Mouse (Mus musculus) spleen, adult 18-20 months (tissue): ENCODE data around the gene Scn5a.

Experiments used
- DNase-seq, 2 experiments: peaks; one replicate each; pipeline ENCODE4 v3.0.0; 2022; ENCODE audit warnings: mixed read lengths in 2 of 2

Gene Scn5a

DNA sequence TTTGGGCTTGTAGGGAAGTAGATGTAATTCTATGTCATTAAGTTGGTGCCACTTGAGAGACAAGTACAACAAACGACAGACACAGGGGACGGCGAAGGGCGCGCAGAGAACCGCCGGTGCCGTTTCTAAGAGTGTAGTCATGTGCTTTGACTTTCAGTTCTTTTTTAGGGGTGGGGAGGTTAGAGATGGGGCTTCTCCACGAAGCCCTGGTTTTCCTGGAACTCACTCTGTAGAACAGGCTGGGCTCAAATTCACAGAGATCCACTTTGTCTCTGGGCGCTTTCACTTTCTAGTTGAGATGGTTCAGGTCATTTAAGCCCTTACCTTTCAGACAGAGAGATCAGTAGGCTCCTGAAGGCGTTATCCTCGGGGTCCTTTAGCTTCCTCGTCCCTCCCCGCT is 122.8 kb downstream of the Scn5a start:
- DNase-seq: no peak

GRCm38 (mm10) chr9:119445737-119446136 is 133.1 kb downstream of the Scn5a start:
- DNase-seq: no peak

- peak; percentile 94 to 97 for DNase-seq
Observed at GRCm38 (mm10) chr9:119444738-119445429, 133.9 kb downstream of the Scn5a start, which contains the start of gene Exog. Gene Exog, plus strand, starts transcription at chr9:119444943.

DNA sequence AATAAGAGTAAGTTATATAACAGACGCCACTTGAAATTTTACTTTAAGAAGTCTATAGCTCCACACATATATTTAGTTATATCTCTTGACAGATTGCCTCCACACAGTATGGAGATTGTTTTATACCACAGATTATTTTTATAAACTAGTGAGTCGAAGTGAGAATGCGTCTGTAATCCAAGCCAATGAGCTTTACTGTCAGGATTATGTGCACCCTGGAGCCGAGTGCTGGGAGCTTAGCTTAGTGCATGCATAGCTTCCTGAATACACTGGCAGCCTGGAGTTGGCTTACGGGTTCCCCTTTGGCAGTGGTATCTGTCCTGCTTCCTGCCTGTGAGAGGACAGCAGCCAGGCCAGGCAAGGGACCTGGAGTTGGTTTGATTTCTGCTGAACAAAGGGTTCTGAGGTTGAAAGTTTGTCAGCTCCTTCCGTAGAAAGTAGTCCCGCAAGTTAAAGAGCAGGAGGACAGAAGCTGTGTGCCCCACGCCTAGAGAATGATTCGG is 140.3 kb downstream of the Scn5a start:
- DNase-seq: no peak

DNA sequence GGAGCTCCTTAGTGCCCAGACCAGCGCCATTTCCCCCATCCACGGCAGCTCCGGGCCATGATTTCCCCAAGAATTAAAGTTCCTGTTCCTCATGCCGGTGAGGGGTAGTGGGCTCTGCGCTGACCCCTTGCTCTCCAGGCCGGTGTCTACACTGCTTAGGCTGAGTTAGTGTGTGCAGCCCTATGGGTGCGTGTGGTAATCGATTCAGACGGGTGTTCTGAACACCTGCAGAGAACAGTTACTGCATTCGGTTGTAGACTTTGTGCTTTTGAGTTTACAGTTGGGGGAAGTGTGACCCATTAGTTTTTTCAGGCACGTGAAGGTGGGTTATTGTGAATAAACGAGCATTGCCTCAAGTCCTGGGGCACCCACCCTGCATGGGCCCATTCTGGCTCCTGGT is 140.8 kb downstream of the Scn5a start:
- DNase-seq: no peak

- no peak for DNase-seq
Observed at GRCm38 (mm10) chr9:119435855-119436254, 143.0 kb downstream of the Scn5a start.
